Mouse (Mus musculus): ENCODE measurements around the gene Gm37240.

GRCm38 (mm10) chr3:85174542-85175469 is 712.5 kb downstream of the Gm37240 start:
- TF ChIP-seq POLR2A (IDR thresholded peaks at IDR 0.05; ENCODE audit: borderline replicate concordance, low read depth, low read length) (no peak), CTCF (IDR thresholded peaks at IDR 0.05; ENCODE audit: low read depth, low read length) (no peak)

Data from bone marrow macrophage, adult 2 months (primary cell).